Mouse (Mus musculus) megakaryocyte progenitor cell, adult 5-6 weeks (primary cell): ENCODE data around the gene Pbld1. TPM values are rescaled to one million over a fixed set of nuclear protein-coding genes. Genes with fewer than 3 reads are reported as not detected.

ENCODE experiments used
- total RNA-seq, 2 experiments: library from RNA; stranded (forward) in 1 of 2; stranded (reverse) in 1 of 2; fragments of 157-497, 149-512 nt in 1 of 2; fragments of 200-1000 nt in 1 of 2; gene quantifications; 2 replicates each; pipeline versions ENCODE4 v1.2.3 to v1.2.4; 2015 to 2017

Gene Pbld1
- total RNA-seq, 2 experiments from 2014 or later, result 0.27 TPM; not detected in 1

Other genes with a start within 250 kb of the Pbld1 start
- 12.1 and 17.9 TPM in 2 replicates for gene Tet1, start 151.2 kb upstream of the Pbld1 start, total RNA-seq (2015)
- 9.5 and 12.0 TPM in 2 replicates for gene Tet1, start 151.2 kb upstream of the Pbld1 start, total RNA-seq (2017)
- 19.3 and 21.0 TPM in 2 replicates for gene Slc25a16, start 139.5 kb upstream of the Pbld1 start, total RNA-seq (2015)
- 16.6 and 18.0 TPM in 2 replicates for gene Slc25a16, start 139.5 kb upstream of the Pbld1 start, total RNA-seq (2017)
- 42.7 and 47.7 TPM in 2 replicates for gene Dna2, start 113.1 kb upstream of the Pbld1 start, total RNA-seq (2015)
- gene Dna2, start 113.1 kb upstream of the Pbld1 start, total RNA-seq (2017), result 49.9 and 53.8 TPM in 2 replicates
- 5.1 and 5.6 TPM in 2 replicates for gene Rufy2, start 79.9 kb upstream of the Pbld1 start, total RNA-seq (2015)
- gene Rufy2, start 79.9 kb upstream of the Pbld1 start, total RNA-seq (2017), result 6.0 and 6.5 TPM in 2 replicates
- 20.2 and 28.5 TPM in 2 replicates for gene Hnrnph3, start 35.9 kb upstream of the Pbld1 start, total RNA-seq (2015)
- 23.9 and 51.9 TPM in 2 replicates for gene Hnrnph3, start 35.9 kb upstream of the Pbld1 start, total RNA-seq (2017)
- 0.66 TPM in 1 of 2 replicates, not detected in the other for gene Pbld2, start 35.8 kb upstream of the Pbld1 start, total RNA-seq (2015)
- gene Pbld2, start 35.8 kb upstream of the Pbld1 start, total RNA-seq (2017), result not detected in 2 replicates
- gene Atoh7, start 39.5 kb downstream of the Pbld1 start, total RNA-seq (2015), result not detected in 2 replicates
- not detected in 2 replicates for gene Atoh7, start 39.5 kb downstream of the Pbld1 start, total RNA-seq (2017)
- gene Mypn, start 143.8 kb downstream of the Pbld1 start, total RNA-seq (2015), result not detected in 2 replicates
- not detected in 2 replicates for gene Mypn, start 143.8 kb downstream of the Pbld1 start, total RNA-seq (2017)
- gene Herc4, start 183.6 kb downstream of the Pbld1 start, total RNA-seq (2015), result 84.0 and 88.0 TPM in 2 replicates
- 56.3 and 59.2 TPM in 2 replicates for gene Herc4, start 183.6 kb downstream of the Pbld1 start, total RNA-seq (2017)